Mouse (Mus musculus): ENCODE measurements around the gene Pilrb1.
"Not testable (repeated sequence)": the region's sequence is repeated elsewhere in the genome, so short reads cannot be mapped to it uniquely, and the experiment has no call there.

GRCm38 (mm10) chr5:137872381-137872702 is 14.4 kb upstream of the Pilrb1 start:
- TF ChIP-seq CTCF (IDR thresholded peaks at IDR 0.05; ENCODE audit: control insufficient read depth, insufficient read depth, low read length); POLR2A (IDR thresholded peaks at IDR 0.05; ENCODE audit: borderline replicate concordance, control insufficient read depth, low read depth, low read length): not testable (repeated sequence)
